Mouse (Mus musculus): ENCODE data around the gene Haus8.

GRCm38 (mm10) chr8:71297439-71297838 lies 24.7 kb upstream of the Haus8 start:
- no peak for TF ChIP-seq EP300 (IDR thresholded peaks at IDR 0.05; ENCODE audit: low read depth)
- TF ChIP-seq CTCF (IDR thresholded peaks at IDR 0.05; ENCODE audit: low read depth) = no peak
